Mouse (Mus musculus) CH12.LX (cell line): ENCODE data around the gene Ptgdr2. TPM values are rescaled to one million over a fixed set of nuclear protein-coding genes. Genes with fewer than 3 reads are reported as not detected.

Experiments used
- DNase-seq: peaks from one replicate; pipeline ENCODE4 v3.0.0-alpha.2; 2013; ENCODE audit errors: extremely low read depth
- H3K27ac ChIP-seq: 2 replicates; pipeline ENCODE4 v1.5.1; 2012; ENCODE audit warnings: low read depth, mild to moderate bottlenecking, control low read depth, moderate library complexity; ENCODE audit not compliant: insufficient read depth
- H3K27me3 ChIP-seq: replicated peaks from 2 replicates; pipeline ENCODE3; 2012; ENCODE audit warnings: inconsistent platforms
- H3K36me3 ChIP-seq, 2 experiments: replicated peaks in 1 of 2; 2 replicates each; pipeline versions ENCODE3 to v1.6.1; 2012; ENCODE audit warnings: inconsistent platforms in 1 of 2, low read length in 1 of 2, mild to moderate bottlenecking in 1 of 2, mixed read lengths in 1 of 2, moderate library complexity in 1 of 2; ENCODE audit not compliant: control insufficient read depth in 1 of 2, insufficient read depth in 1 of 2
- H3K4me1 ChIP-seq, 2 experiments: 2 replicates each; pipeline ENCODE4 v1.6.1; 2012; ENCODE audit warnings: inconsistent platforms in 1 of 2, moderate library complexity in 1 of 2; ENCODE audit not compliant: insufficient read depth in 2 of 2, control insufficient read depth in 1 of 2
- H3K4me2 ChIP-seq: 2 replicates; pipeline ENCODE4 v1.6.1; 2012; ENCODE audit warnings: low read depth, mild to moderate bottlenecking, control low read depth; ENCODE audit not compliant: poor library complexity, insufficient read depth, severe bottlenecking
- H3K4me3 ChIP-seq, 3 experiments: fragments of 150-350 bp in 1 of 3; sonication (generic) in 1 of 3; replicated peaks in 1 of 3; 2 replicates each; pipeline versions ENCODE3 to v1.5.1; 2011 to 2012; ENCODE audit warnings: low read depth in 2 of 3, low read length in 2 of 3, mild to moderate bottlenecking in 2 of 3, moderate library complexity in 2 of 3, control low read depth in 1 of 3, improper control_type of control experiment in 1 of 3, inconsistent platforms in 1 of 3, mixed read lengths in 1 of 3; ENCODE audit not compliant: poor library complexity in 1 of 3
- H3K79me2 ChIP-seq: replicated peaks from 2 replicates; pipeline ENCODE4 v1.6.1; 2012; ENCODE audit warnings: mild to moderate bottlenecking, moderate library complexity; ENCODE audit not compliant: control insufficient read depth, poor library complexity, insufficient read depth, severe bottlenecking; ENCODE audit errors: extremely low read depth
- H3K9ac ChIP-seq: 2 replicates; pipeline ENCODE4 v1.6.1; 2012; ENCODE audit warnings: low read depth, mild to moderate bottlenecking, control low read depth, moderate library complexity; ENCODE audit not compliant: insufficient read depth
- H3K9me3 ChIP-seq: replicated peaks from 2 replicates; pipeline ENCODE3; 2012; ENCODE audit warnings: low read length, inconsistent platforms, mixed read lengths
- BHLHE40 ChIP-seq: IDR thresholded peaks from 2 replicates; pipeline ENCODE4 v1.6.1; 2011; ENCODE audit warnings: mild to moderate bottlenecking, low read depth, low read length, improper control_type of control experiment
- CHD2 ChIP-seq: IDR thresholded peaks from 2 replicates; pipeline ENCODE4 v1.6.1; 2011; ENCODE audit warnings: low read length, improper control_type of control experiment
- E2F4 ChIP-seq: IDR thresholded peaks from 2 replicates; pipeline ENCODE4 v1.6.1; 2011; ENCODE audit warnings: low read depth, low read length, improper control_type of control experiment; ENCODE audit not compliant: insufficient replicate concordance
- ELF1 ChIP-seq: IDR thresholded peaks from 2 replicates; pipeline ENCODE4 v1.6.1; 2014; ENCODE audit warnings: low read depth, mild to moderate bottlenecking, inconsistent platforms, low read length, improper control_type of control experiment
- EP300 ChIP-seq: IDR thresholded peaks from 2 replicates; pipeline ENCODE4 v1.6.1; 2011; ENCODE audit warnings: low read length, improper control_type of control experiment
- ETS1 ChIP-seq: conservative IDR thresholded peaks from 2 replicates; pipeline ENCODE4 v1.6.1; 2012; ENCODE audit warnings: low read depth, mild to moderate bottlenecking, inconsistent platforms, low read length, improper control_type of control experiment, moderate library complexity
- GABPA ChIP-seq: IDR thresholded peaks from 2 replicates; pipeline ENCODE4 v1.6.1; 2012; ENCODE audit warnings: low read depth, low read length, improper control_type of control experiment, inconsistent platforms; ENCODE audit not compliant: insufficient replicate concordance
- IRF4 ChIP-seq: IDR thresholded peaks from 2 replicates; pipeline ENCODE4 v1.6.1; 2014; ENCODE audit warnings: low read depth, mild to moderate bottlenecking, inconsistent platforms, low read length, improper control_type of control experiment
- JUND ChIP-seq: conservative IDR thresholded peaks from 2 replicates; pipeline ENCODE4 v1.6.1; 2011; ENCODE audit warnings: low read depth, low read length, improper control_type of control experiment
- KAT2A ChIP-seq: IDR thresholded peaks from 2 replicates; pipeline ENCODE4 v1.6.1; 2012; ENCODE audit warnings: low read length, improper control_type of control experiment, inconsistent platforms; ENCODE audit not compliant: insufficient replicate concordance
- MAFK ChIP-seq: IDR thresholded peaks from 2 replicates; pipeline ENCODE4 v1.6.1; 2011; ENCODE audit warnings: low read length, improper control_type of control experiment; ENCODE audit not compliant: insufficient replicate concordance
- MAX ChIP-seq: IDR thresholded peaks from 2 replicates; pipeline ENCODE4 v1.6.1; 2011; ENCODE audit warnings: low read length, improper control_type of control experiment
- MEF2A ChIP-seq: IDR thresholded peaks from 2 replicates; pipeline ENCODE4 v1.6.1; 2014; ENCODE audit warnings: low read depth, mild to moderate bottlenecking, inconsistent platforms, low read length, improper control_type of control experiment, borderline replicate concordance
- MXI1 ChIP-seq: IDR thresholded peaks from 2 replicates; pipeline ENCODE4 v1.6.1; 2011; ENCODE audit warnings: mild to moderate bottlenecking, low read depth, low read length, improper control_type of control experiment
- MYC ChIP-seq: IDR thresholded peaks from 2 replicates; pipeline ENCODE4 v1.6.1; 2011; ENCODE audit warnings: low read depth, mild to moderate bottlenecking, improper control_type of control experiment, low read length
- NRF1 ChIP-seq: IDR thresholded peaks from 2 replicates; pipeline ENCODE4 v1.6.1; 2014; ENCODE audit warnings: low read depth, mild to moderate bottlenecking, inconsistent platforms, low read length, improper control_type of control experiment, moderate library complexity
- POLR2A ChIP-seq: IDR thresholded peaks from 2 replicates; pipeline ENCODE4 v1.6.1; 2011; ENCODE audit warnings: low read depth, mild to moderate bottlenecking, improper control_type of control experiment, low read length
- RAD21 ChIP-seq: IDR thresholded peaks from 2 replicates; pipeline ENCODE4 v1.6.1; 2011; ENCODE audit warnings: low read depth, mild to moderate bottlenecking, low read length, improper control_type of control experiment, moderate library complexity
- RCOR1 ChIP-seq: conservative IDR thresholded peaks from 2 replicates; pipeline ENCODE4 v1.6.1; 2012; ENCODE audit warnings: low read depth, mild to moderate bottlenecking, inconsistent platforms, low read length, improper control_type of control experiment
- USF2 ChIP-seq: conservative IDR thresholded peaks from 2 replicates; pipeline ENCODE4 v1.6.1; 2011; ENCODE audit warnings: low read depth, low read length, improper control_type of control experiment
- ZNF384 ChIP-seq: IDR thresholded peaks from 2 replicates; pipeline ENCODE4 v1.6.1; 2012; ENCODE audit warnings: low read depth, low read length, improper control_type of control experiment, inconsistent platforms
- dilution Hi-C: fragments of 300-500 bp; cut with MboI; formaldehyde crosslinking; loops from 2 replicates; pipeline ENCODE4 v1.14.3; 2020; ENCODE audit warnings: low sequenced_read_pairs; ENCODE audit not compliant: extremely low pct_unique_long_range_greater_than_20kb, extremely low pct_ligation_motif_present
- in situ Hi-C: fragments of 300-500 bp; cut with MboI; formaldehyde crosslinking; loops from 3 replicates; pipeline ENCODE4 v1.14.3; 2019; ENCODE audit warnings: low sequenced_read_pairs, low pct_ligation_motif_present, low pct_unique_long_range_greater_than_20kb, mixed read lengths
- polyA plus RNA-seq: library from polyadenylated mRNA; unstranded; fragments of >175 nt; gene quantifications from 2 replicates; pipeline ENCODE4 v1.2.1, GENCODE M21; 2012; ENCODE audit warnings: low read depth; ENCODE audit not compliant: insufficient read length
- total RNA-seq, 2 experiments: library from RNA; depleted of rRNA; stranded (reverse); fragments of 300-350 nt in 1 of 2; fragments of >200 nt in 1 of 2; gene quantifications; 2 replicates each; pipeline ENCODE4 v1.2.3; 2012 to 2014

Ptgdr2 gene
- total and polyA plus RNA-seq, 3 experiments: 0.13 TPM; not detected in 2

GRCm38 (mm10) chr19:10943955-10944354 is 7.0 kb downstream of the Ptgdr2 start:
- Histone ChIP-seq H3K4me3 (no peak overlapping the region), H3K4me2 (no peak overlapping the region), H3K9me3 (peaks cover 3% of the 10 kb centered on the region), H3K36me3 (peaks cover 50 to 74% of the 10 kb centered on the region in 2 experiments), H3K4me1 (peaks cover 21 to 44% of the 10 kb centered on the region in 2 experiments), H3K27ac (peak overlapping the region; percentile 6; the same call in 1 of the 2 replicates), H3K79me2 (peaks cover 30% of the 10 kb centered on the region), H3K9ac (no peak overlapping the region), H3K27me3 (no peaks in the 10 kb centered on the region)
- DNase-seq: peak; percentile 68
- TF ChIP-seq ETS1 (peak; percentile 64; the same call in 1 of the 2 replicates), E2F4 (no peak), MYC (no peak), EP300 (0 out of 2 replicates have a peak, but pooled peaks have one; percentile 42), RCOR1 (no peak), BHLHE40 (peak; percentile 72), MEF2A (peak; percentile 64), ZNF384 (no peak), USF2 (no peak)
- dilution Hi-C loops: no loop called here
- in situ Hi-C loops: no loop called here

DNA sequence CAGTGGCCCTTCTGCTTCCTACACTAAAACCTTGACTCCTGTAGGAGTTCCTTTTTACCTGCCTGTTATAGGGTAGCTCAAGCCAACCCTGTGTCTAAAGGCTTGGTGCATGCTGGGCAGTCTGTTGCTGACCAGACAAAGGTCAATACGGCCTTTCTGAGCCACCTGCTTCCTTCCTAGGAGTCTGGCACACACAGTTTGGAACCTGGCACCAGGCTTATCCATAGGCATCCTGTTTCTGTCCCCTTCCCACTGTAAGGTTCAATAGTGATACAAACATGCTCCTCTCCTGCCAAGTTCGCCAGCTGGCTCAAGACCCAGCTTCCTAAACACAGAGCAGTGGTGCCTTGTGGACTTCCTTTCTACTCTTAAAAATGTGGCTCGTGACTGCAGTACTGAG is 9.5 kb downstream of the Ptgdr2 start:
- in situ Hi-C loops: no loop called here
- TF ChIP-seq MAFK (no peak), IRF4 (no peak), MYC (no peak), ELF1 (no peak), RAD21 (no peak), JUND (no peak), POLR2A (no peak), BHLHE40 (no peak), ETS1 (no peak), NRF1 (no peak), RCOR1 (no peak), KAT2A (no peak), CHD2 (no peak), MXI1 (no peak), MAX (no peak), GABPA (no peak)
- peaks cover 37 to 57% of the 10 kb centered on the region in 2 experiments for H3K36me3 ChIP-seq
- dilution Hi-C loops: no loop called here
- H3K4me3 ChIP-seq: peak overlapping the region in 2 of 3 experiments; percentile 76 to 85
- H3K79me2 ChIP-seq: peaks cover 31% of the 10 kb centered on the region
- peaks cover 21 to 50% of the 10 kb centered on the region in 2 experiments for H3K4me1 ChIP-seq
- no peak for DNase-seq
- no peak overlapping the region for H3K27ac ChIP-seq
- no peaks in the 10 kb centered on the region for H3K9me3 ChIP-seq
- H3K9ac ChIP-seq: peak overlapping the region; percentile 54; the same call in 1 of the 2 replicates
- peaks cover 8% of the 10 kb centered on the region for H3K27me3 ChIP-seq
- H3K4me2 ChIP-seq: peak overlapping the region; percentile 95; the same call in 1 of the 2 replicates
